Mouse (Mus musculus): ENCODE data around the gene Cdk6.
"Not testable (repeated sequence)": the region's sequence is repeated elsewhere in the genome, so short reads cannot be mapped to it uniquely, and the experiment has no call there.

Cdk6 gene

GRCm38 (mm10) chr5:3509503-3509902 is 168.2 kb downstream of the Cdk6 start:
- DNase-seq (ENCODE audit: low spot score in 2 of 2) = no peak

DNA sequence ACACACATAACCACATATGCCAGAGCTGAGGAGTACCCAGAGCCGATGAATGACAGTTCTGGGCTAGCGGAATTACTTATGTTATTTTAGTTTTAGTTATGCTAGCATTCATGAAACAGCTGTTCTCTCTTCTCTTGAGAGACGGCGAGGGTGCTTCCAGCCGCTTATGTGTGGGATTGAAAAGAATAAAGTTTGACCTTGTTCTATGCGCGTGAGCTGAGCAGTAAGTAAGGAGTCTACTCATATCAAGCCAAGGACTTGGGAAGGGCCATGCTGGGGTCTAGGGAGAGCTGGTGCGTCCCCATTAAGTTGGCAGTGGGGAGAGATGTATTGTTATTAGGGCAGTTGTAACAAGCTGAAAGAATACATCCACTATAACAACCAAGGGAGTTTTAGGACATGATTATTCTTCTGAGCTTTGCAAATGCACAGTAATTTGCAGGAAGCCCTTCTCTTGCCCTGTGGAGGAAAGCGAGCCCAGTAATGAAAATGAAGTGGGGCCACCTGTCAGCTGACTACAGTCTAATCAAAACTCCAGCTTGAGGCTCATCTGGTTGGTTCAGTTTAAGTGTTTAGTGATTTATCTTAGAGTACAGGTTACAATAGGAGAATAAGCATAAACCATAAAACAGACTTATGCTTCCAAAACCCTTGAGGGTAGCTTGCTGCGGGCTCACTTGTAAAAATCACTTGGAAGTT is 170.0 kb downstream of the Cdk6 start:
- no peak for DNase-seq (ENCODE audit: low spot score in 2 of 2)

DNA sequence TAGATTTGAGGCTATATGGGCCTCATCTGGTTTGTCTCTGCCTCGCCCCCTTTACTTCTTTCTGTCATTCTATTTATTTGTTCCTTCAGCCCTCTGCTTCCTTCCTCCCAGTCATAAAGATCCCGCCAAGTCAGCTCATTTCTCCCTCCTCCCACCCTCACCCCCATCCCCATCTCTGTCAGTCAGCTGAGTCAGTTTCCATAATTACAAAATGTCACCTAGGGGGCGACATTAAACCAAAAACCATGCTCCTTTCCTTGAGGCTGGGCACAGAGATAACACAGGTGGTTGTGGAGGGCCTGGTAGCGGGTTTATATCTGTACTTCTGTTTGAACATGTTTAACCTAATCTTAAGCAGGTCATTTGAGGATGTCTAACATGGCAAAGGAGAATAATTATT is 171.3 kb downstream of the Cdk6 start:
- no peak for DNase-seq (ENCODE audit: low spot score in 2 of 2)

GRCm38 (mm10) chr5:3514901-3515311 is 173.6 kb downstream of the Cdk6 start:
- no peak for DNase-seq (ENCODE audit: low spot score in 2 of 2)

GRCm38 (mm10) chr5:3515477-3515876 is 174.2 kb downstream of the Cdk6 start:
- DNase-seq (ENCODE audit: low spot score in 2 of 2) = no peak

GRCm38 (mm10) chr5:3516481-3517075 is 175.3 kb downstream of the Cdk6 start:
- DNase-seq (ENCODE audit: low spot score in 2 of 2) = peak in 1 of 2 experiments; percentile 27

- DNase-seq (ENCODE audit: low spot score in 2 of 2) = no peak
These were observed 179.4 kb downstream of the Cdk6 start for GRCm38 (mm10) chr5:3520493-3521359.

- DNase-seq (ENCODE audit: low spot score in 2 of 2) = no peak
These were observed 180.5 kb downstream of the Cdk6 start for GRCm38 (mm10) chr5:3521741-3522140.

DNA sequence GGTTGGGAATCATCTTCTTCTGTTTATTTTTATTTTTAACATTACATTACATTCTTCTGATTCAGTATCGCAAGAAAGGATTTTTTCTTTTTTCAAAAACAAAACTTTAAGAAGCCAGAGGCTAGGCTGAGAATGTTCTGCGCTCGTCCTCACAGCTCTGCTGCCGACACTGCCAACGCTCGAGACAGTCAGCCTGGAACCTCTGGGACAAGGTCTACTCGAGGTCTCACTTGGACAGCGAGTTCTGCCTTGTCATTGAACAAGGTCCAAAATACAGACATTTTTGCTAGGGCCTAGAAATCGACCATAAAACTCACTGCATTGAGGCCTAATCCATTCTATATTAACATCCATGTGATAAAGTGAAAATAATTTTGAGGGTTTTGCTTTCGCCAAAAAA is 181.5 kb downstream of the Cdk6 start:
- no peak for DNase-seq (ENCODE audit: low spot score in 2 of 2)

DNA sequence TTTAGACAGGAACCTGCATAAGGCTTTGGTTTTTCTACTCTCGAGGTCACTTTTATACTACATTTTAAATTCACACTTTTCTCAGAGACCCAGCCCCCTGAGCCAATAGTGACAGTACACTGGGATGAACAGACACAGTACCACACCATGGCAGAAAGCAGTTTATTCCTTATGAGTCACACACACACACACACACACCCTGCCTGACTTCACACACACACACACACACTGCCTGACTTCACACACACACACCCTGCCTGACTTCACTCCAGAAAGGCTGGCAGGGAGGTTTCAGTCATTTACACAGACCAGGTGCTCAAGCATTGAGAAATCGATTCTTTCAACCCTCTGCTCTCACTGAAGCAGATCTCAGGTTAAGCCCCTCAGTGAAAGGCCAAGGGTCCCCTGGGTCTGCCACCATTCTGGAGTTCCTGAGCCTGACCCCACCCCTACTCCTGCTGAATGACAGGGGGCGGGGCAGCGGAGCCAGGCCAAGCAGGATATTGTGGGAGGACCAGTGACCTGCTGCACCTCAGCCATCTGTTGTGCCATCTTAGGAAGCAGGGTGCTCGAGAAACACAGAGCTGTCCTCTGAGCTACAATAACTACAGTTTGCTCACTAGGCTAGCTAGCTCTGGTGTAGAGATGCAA is 185.9 kb downstream of the Cdk6 start:
- DNase-seq (ENCODE audit: low spot score in 2 of 2) = no peak

- no peak for DNase-seq (ENCODE audit: low spot score in 2 of 2)
These were observed 188.4 kb downstream of the Cdk6 start for GRCm38 (mm10) chr5:3529585-3530189.

GRCm38 (mm10) chr5:3532048-3532447 is 190.8 kb downstream of the Cdk6 start:
- DNase-seq (ENCODE audit: low spot score in 2 of 2) = not testable (repeated sequence)

GRCm38 (mm10) chr5:3536592-3537212 is 195.4 kb downstream of the Cdk6 start:
- no peak for DNase-seq (ENCODE audit: low spot score in 2 of 2)

- no peak for DNase-seq (ENCODE audit: low spot score in 2 of 2)
These were observed 197.5 kb downstream of the Cdk6 start for GRCm38 (mm10) chr5:3538505-3539472.

DNA sequence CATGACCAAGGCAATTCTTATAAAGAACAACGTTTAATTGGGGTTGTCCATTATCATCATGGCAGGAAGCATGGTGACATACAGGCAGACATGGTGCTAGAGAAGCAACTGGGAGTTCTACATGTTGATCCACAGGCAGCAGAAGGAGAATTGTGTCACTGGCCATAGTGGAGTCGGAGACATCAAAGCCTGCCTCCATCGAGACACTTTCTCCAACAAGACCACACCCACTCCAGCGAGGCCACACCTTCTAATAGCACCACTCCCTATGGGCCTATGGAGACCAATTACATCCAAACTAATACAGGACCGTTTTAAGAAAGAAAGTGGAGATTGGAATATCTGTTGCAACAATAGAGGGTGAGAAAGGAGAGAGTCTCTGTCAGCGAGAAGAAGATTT is 200.6 kb downstream of the Cdk6 start:
- no peak for DNase-seq (ENCODE audit: low spot score in 2 of 2)

DNA sequence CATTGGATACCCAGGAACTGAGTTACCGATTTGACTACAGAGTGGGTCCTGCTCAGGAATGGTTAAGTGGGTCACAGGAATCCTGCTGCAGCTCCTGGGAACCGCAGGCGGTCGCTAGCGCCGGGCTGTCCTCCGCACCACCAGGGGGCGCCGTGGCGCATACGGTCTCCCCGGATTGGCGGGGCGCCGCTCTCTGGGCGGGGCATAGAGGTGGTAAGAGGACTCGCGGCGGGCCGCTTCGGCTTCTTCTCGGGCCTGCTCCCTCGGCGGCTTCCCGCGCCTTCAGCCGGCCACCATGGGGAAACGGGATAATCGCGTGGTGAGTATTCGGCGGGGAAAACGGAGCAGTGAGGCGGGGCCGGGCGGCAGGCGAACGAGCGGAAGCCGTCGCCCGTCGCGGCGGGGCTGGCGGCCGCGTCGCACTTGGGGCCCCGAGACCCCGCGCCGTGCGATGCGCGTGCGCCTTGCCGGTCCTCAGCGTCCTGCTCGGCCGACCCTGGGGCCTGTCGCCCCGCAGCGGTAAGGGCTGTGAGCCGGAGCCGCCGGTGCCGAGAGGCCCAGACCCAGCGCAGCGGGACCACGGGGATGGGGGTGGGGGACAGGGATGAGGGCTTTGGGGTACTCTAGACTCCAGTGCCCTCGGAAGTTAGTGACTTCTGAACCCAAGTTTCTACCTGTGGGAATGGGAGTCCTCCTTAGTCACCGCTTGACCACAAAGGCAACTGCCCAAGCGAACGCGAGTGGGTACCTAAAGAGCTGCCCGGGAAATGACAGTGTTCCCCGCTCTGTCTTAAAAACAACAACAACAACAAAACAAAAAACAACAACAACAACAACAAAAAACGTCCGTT is 202.6 kb downstream of the Cdk6 start, which contains the start of gene Fam133b:
Fam133b (plus strand) TSS at position 205 of the 851 bp plus-strand sequence.
- DNase-seq (ENCODE audit: low spot score in 2 of 2) = peak; percentile 90 to 95

- DNase-seq (ENCODE audit: low spot score in 2 of 2) = no peak
These were observed 203.1 kb downstream of the Cdk6 start for GRCm38 (mm10) chr5:3544480-3544769.

DNA sequence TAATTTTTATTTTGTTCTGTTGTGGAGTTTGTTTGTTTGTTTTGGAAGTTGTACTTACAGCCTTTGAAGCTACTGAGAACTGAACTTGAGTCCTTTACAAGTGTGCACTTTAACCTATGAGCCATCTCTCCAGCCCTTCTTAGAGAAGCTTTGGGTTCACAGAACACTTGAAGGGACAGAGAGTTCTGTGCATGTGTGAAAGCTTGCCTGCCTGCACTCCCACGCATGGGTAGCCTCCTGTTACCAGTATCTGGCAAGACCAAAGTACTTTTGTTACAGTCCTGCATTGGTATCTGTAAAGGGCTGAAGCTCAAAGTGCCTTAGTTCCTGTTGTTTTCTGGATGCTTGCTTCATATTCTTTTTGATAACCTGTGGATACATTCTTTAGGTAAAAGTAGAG is 204.9 kb downstream of the Cdk6 start:
- no peak for DNase-seq (ENCODE audit: low spot score in 2 of 2)

- DNase-seq (ENCODE audit: low spot score in 2 of 2) = no peak
These were observed 210.2 kb downstream of the Cdk6 start for GRCm38 (mm10) chr5:3551481-3551880.
